Mouse (Mus musculus) spleen, adult 2 months (tissue): ENCODE data around the gene Hormad2. TPM values are rescaled to one million over a fixed set of nuclear protein-coding genes. Genes with fewer than 3 reads are reported as not detected.

Source experiments
- DNase-seq, 2 experiments: peaks; one replicate each; pipeline versions ENCODE4 v3.0.0 to v3.0.0-alpha.2; 2012 to 2021; ENCODE audit warnings: low spot score in 2 of 2, low read depth in 1 of 2
- H3K27ac ChIP-seq: fragments of 200-500 bp; 2 replicates; pipeline ENCODE4 v1.5.1; 2012; ENCODE audit warnings: low read length, inconsistent platforms; ENCODE audit not compliant: insufficient read depth
- H3K27me3 ChIP-seq: fragments of 200-500 bp; 2 replicates; pipeline ENCODE4 v1.6.1; 2012; ENCODE audit warnings: mild to moderate bottlenecking, moderate library complexity, low read length, inconsistent platforms; ENCODE audit not compliant: control insufficient read depth, insufficient read depth
- H3K36me3 ChIP-seq: fragments of 200-500 bp; 2 replicates; pipeline ENCODE4 v1.6.1; 2012; ENCODE audit warnings: mild to moderate bottlenecking, low read length, inconsistent platforms; ENCODE audit not compliant: control insufficient read depth, insufficient read depth
- H3K4me1 ChIP-seq: fragments of 200-500 bp; 2 replicates; pipeline ENCODE4 v1.6.1; 2011; ENCODE audit warnings: inconsistent platforms; ENCODE audit not compliant: control insufficient read depth, insufficient read depth, insufficient read length
- H3K4me3 ChIP-seq: fragments of 200-500 bp; 2 replicates; pipeline ENCODE4 v1.5.1; 2011; ENCODE audit warnings: mild to moderate bottlenecking, inconsistent platforms; ENCODE audit not compliant: insufficient read depth, insufficient read length; ENCODE audit errors: extremely low read depth
- CTCF ChIP-seq: fragments of 200-500 bp; IDR thresholded peaks from 2 replicates; pipeline ENCODE4 v1.5.1; 2011; ENCODE audit warnings: mild to moderate bottlenecking, inconsistent platforms; ENCODE audit not compliant: insufficient read depth, insufficient read length, insufficient replicate concordance; ENCODE audit errors: extremely low read depth
- POLR2A ChIP-seq: fragments of 200-500 bp; IDR thresholded peaks from 2 replicates; pipeline ENCODE4 v1.6.1; 2011; ENCODE audit warnings: low read depth, low read length, inconsistent platforms
- WGBS: fragments of 180-500 bp; shearing (Covaris S2); methylation state at CpG from one replicate; pipeline ENCODE4 v1.1.7; 2018; 5-methylcytosine and 5-hydroxymethylcytosine counted together
- polyA plus RNA-seq: library from polyadenylated mRNA; depleted of rRNA; stranded (reverse); fragments of >200 nt; gene quantifications from 2 replicates; pipeline ENCODE4 v1.2.3, GENCODE M21; 2012; rRNA removed

Hormad2 gene
- 0.05 TPM in 1 of 2 replicates, not detected in the other for polyA plus RNA-seq

DNA sequence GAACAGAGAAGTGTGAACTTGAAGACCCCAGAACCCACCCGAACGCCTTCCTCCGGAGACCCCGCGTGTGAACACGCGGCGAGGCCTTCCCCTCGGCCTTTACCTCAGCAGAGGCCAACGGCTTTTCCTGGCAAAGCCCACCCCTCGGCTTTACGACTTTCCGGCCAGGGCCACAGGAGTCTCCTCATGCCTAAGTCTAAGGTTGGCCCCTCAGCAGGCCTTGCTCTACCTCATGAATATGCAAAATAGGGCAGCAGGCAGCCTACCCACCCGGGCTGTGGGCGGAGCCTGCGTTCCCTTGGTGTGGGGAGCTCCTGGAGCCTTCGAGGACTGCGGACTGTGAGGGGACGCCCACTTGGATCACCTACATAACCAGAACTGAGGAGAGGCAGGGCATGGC is at the start of gene Hormad2:
Gene Hormad2, minus strand, starts transcription at position 128 of the 400 bp plus-strand sequence.
- no peak within 1 kb of the TSS for H3K27ac ChIP-seq
- no peak for DNase-seq
- no peaks in the 10 kb centered on the region for H3K36me3 ChIP-seq
- no peaks in the 10 kb centered on the region for H3K4me1 ChIP-seq
- 80% methylated on average over 19 of the region's 19 CpGs for WGBS
- TF ChIP-seq CTCF, result no peak
- TF ChIP-seq POLR2A, result no peak
- no peak within 1 kb of the TSS for H3K4me3 ChIP-seq
- no peaks in the 10 kb centered on the region for H3K27me3 ChIP-seq

- Histone ChIP-seq H3K27ac (no peak overlapping the region), H3K4me1 (no peaks in the 10 kb centered on the region), H3K36me3 (peaks cover 61% of the 10 kb centered on the region), H3K4me3 (no peak overlapping the region), H3K27me3 (no peaks in the 10 kb centered on the region)
- no peak for DNase-seq
- TF ChIP-seq POLR2A, result no peak
- TF ChIP-seq CTCF, result no peak
- WGBS, result 94% methylated on average over 4 of the region's 4 CpGs
These were observed 48.3 kb upstream of the Hormad2 start for GRCm38 (mm10) chr11:4489207-4489606.

GRCm38 (mm10) chr11:4488798-4489197 is 47.9 kb upstream of the Hormad2 start:
- WGBS, result 96% methylated on average over 2 of the region's 2 CpGs
- peaks cover 64% of the 10 kb centered on the region for H3K36me3 ChIP-seq

DNA sequence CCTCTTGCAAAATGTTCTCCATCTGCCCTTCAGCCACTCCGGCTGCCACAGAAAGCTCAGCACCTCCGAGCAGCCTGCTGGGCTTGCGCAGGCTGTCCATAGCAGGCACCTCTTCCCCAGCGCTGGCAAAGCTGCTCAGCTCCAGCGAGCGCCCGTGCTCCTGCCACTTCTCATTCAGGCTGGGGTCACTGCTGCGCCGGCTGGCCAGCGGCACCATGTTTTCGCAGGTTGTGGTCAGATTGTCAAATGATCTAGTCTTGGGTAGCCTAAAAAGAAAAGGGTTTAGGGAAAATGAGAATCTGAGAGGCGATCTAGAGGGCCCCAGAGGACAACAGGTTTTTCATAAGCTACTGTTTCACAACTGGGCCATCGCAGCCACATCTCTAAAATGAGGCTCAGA is 47.5 kb upstream of the Hormad2 start:
- no peaks in the 10 kb centered on the region for H3K4me1 ChIP-seq
- TF ChIP-seq CTCF (no peak), POLR2A (no peak)
- 98% methylated on average over 13 of the region's 13 CpGs for WGBS
- no peak overlapping the region for H3K27ac ChIP-seq
- H3K36me3 ChIP-seq, result peaks cover 68% of the 10 kb centered on the region
- no peak for DNase-seq
- no peaks in the 10 kb centered on the region for H3K27me3 ChIP-seq
- no peak overlapping the region for H3K4me3 ChIP-seq

More at GRCm38 (mm10) chr11:4488798-4489197, 47.9 kb upstream of the Hormad2 start:
- Histone ChIP-seq H3K27ac (no peak overlapping the region), H3K4me3 (no peak overlapping the region), H3K4me1 (no peaks in the 10 kb centered on the region), H3K27me3 (no peaks in the 10 kb centered on the region)
- no peak for DNase-seq
- no peak for TF ChIP-seq CTCF
- TF ChIP-seq POLR2A, result no peak

- Histone ChIP-seq H3K36me3 (peaks cover 73% of the 10 kb centered on the region), H3K27me3 (no peaks in the 10 kb centered on the region), H3K4me1 (no peaks in the 10 kb centered on the region), H3K27ac (no peak overlapping the region), H3K4me3 (no peak overlapping the region)
- DNase-seq, result no peak
- TF ChIP-seq CTCF (no peak), POLR2A (no peak)
- WGBS, result 82% methylated on average over 8 of the region's 8 CpGs
These were observed 46.6 kb upstream of the Hormad2 start for GRCm38 (mm10) chr11:4487401-4487965.

GRCm38 (mm10) chr11:4484541-4484940 is 43.6 kb upstream of the Hormad2 start:
- Histone ChIP-seq H3K27ac (no peak overlapping the region), H3K4me3 (no peak overlapping the region), H3K4me1 (no peaks in the 10 kb centered on the region), H3K36me3 (peaks cover 69% of the 10 kb centered on the region), H3K27me3 (no peaks in the 10 kb centered on the region)
- WGBS, result 94% methylated on average over 5 of the region's 5 CpGs
- DNase-seq, result no peak
- no peak for TF ChIP-seq CTCF
- no peak for TF ChIP-seq POLR2A

DNA sequence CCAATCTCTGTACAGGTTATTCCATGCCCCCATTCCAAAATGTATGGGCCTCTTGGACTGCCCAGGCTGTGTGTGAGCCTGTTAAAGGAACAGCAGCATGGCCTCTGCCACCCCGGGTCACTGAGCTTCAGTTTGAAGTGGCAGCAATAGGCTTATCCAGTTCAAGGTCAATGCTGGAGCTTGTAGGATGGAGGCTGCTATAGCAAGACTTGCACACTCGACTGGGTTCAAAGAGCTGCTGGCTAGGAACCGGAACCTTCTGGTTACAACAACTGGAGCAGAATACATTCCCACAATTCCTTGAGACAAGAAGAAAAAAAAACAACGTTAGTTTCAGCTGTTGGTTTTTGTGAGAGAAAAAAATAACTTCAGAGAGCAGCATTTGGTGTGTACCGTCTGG is 41.7 kb upstream of the Hormad2 start:
- Histone ChIP-seq H3K4me1 (no peaks in the 10 kb centered on the region), H3K27ac (no peak overlapping the region), H3K4me3 (no peak overlapping the region), H3K27me3 (no peaks in the 10 kb centered on the region), H3K36me3 (peaks cover 59% of the 10 kb centered on the region)
- DNase-seq, result no peak
- 92% methylated on average over 5 of the region's 5 CpGs for WGBS
- no peak for TF ChIP-seq CTCF
- no peak for TF ChIP-seq POLR2A
